Mouse (Mus musculus): ENCODE measurements around the gene Phf19.
A peak's percentile ranks its signal among the peaks of the same experiment; 100 is the strongest.

The Phf19 gene

GRCm38 (mm10) chr2:34913218-34914068 lies at the start of gene Phf19:
TSS of gene Phf19 (minus strand) at chr2:34914026.
- DNase-seq: peak in 1 of 2 experiments; percentile 40

DNA sequence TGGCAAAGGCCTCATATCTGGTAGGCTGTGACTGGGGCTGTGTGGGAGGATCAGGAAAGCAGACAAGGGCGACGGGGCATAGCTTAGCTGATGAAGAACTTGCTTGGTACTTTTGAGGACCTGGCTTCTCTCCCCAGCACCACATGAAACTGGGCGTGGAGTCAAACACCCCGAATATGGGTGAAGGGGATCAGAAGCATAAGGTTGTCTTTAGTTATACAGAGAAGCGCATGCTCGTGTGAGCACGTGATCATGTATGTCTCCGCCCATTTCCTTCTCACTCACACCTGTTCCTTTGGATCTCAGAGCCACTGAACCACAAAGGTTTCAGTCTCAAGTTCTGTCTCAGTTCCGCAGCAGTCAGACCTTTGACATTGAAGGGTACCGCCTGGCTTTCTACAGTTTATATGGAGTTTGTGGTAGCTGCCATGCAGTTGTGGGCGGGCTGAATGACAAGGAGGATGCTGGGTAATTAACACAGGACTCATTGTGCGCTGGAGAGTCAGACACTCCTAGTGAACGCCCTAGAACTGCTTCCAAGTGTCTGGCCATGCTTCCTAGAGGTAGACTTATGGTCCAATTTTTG lies 49.6 kb upstream of the Phf19 start:
- no peak for DNase-seq

DNA sequence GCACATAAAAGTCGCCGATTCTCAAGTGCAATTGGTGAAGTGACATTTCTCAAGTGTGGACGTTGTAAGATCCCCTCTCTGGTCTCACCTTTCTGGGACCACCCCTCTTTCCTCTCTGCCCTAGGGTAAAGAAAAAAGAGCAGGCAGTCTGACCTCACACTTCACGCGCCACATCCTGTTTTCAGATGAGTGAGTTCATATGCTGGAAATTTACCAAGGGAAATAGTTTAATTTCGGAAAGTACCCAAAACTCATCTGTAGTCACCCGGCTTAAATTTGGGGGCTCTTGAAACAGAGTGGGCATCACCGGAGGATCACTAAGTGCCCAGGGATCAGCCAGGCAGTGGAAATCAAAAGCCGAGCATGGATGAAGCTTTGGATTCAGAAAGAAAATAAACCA lies 49.1 kb upstream of the Phf19 start:
- DNase-seq: no peak

GRCm38 (mm10) chr2:34962211-34962610 lies 48.4 kb upstream of the Phf19 start:
- DNase-seq: no peak

DNA sequence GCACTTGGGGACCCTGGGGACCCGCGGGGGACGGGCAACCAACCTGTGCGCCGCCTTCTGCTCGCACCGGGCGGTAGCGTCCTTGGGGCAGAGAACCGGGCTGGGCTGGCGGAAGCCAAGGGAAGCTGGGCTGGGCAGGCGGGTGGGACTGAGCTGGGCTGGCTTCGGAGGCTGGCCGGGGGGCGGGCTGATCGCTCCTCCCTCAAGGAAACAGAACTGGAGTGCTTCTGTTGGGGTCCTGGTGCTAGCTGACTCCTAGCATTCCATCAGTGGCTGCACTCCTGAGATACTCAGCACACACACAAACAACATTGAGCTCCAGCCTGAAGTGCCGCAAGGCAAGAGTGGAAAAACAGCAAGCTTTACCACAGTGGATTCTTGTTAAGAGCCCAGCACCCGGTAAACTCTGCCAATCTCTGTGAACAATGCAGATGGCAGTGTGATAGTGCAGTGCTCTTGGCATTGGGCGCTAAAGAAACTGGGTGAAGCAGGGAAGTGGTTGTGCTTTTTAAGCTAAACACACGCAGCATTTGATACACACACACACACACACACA lies 47.7 kb upstream of the Phf19 start, which contains the start of gene Traf1:
Gene Traf1 (minus strand): TSS at position 292 of the 556 bp plus-strand sequence.
- DNase-seq: no peak

DNA sequence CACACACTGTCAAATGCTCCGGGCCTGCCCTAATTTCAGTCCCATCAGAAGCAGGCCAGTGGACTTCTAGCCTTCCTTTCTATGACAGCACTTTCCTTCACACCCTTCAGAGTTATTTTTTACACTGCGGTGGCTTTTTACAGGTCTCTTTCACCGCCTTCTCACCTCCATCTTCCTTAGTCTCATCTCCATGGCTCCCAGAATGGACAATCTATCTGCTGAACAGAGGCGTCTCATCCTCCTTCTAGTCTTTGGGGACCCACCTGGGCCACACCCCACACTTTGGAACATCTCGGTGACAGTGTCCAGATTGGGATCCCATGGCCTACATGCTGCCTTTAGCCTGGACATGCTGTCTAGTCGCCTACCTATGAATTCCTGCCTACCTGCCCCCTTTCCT lies 47.1 kb upstream of the Phf19 start:
- DNase-seq: no peak

DNA sequence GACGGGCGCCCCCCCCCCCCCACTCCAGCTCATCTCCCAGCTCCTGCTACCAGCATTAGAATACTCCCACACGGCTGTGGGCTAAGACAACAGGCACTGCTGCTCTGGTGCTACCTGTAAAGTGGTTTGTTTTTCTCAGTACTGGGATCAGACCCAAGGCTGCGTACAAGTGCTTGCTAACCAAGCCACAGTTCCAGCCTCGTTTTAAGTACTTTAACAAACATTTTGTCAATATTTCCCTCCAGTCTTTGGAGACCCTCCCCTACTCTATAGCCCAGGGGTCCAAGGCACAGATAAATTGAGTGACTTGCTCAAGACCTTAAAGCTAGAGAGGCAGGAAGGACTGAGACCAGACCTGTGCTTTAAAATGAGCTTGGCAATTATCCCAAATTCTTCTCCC lies 46.6 kb upstream of the Phf19 start:
- DNase-seq: no peak

DNA sequence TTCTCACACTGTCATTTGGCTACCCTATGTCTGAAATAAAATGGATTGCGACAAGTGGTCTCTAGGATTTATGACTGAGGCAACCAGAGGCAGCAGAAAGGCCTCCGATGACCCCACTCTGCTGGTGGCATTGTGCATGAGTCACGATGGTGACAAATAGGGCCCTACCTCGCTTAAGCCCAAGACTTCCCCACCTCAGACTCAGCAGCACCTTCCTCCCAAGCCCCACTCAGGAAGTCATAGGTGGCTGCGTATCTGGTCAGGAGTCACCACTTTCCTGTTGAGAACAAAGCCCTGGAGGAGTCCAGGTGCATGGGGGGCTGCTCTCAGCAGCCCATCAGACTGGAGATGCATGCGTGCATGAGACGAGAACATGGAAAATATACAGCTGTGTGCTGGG lies 44.8 kb upstream of the Phf19 start:
- DNase-seq: no peak

DNA sequence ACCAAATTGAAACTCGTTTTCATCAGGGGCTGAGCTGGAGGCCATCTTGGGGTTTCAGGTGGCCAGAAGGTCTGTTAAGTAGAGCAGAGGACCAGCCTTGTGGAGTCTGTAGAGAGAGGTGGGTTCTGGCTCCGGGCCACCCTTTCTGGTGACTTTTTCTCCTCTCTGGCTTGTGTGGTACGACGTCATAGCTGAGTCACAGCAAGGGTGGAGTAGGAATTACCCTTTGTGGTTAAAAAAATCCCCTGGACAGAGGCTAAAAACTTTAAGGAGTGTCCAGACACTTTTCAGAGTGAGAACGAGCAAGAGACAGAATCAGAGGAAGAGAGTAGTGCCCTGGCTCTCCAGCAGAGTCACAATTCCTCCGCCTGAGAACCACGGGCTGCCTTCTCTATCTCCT lies 44.2 kb upstream of the Phf19 start:
- no peak for DNase-seq

- DNase-seq: no peak
These were observed 43.6 kb upstream of the Phf19 start for GRCm38 (mm10) chr2:34957405-34957804.

- no peak for DNase-seq
These were observed 43.1 kb upstream of the Phf19 start for GRCm38 (mm10) chr2:34956941-34957340.

DNA sequence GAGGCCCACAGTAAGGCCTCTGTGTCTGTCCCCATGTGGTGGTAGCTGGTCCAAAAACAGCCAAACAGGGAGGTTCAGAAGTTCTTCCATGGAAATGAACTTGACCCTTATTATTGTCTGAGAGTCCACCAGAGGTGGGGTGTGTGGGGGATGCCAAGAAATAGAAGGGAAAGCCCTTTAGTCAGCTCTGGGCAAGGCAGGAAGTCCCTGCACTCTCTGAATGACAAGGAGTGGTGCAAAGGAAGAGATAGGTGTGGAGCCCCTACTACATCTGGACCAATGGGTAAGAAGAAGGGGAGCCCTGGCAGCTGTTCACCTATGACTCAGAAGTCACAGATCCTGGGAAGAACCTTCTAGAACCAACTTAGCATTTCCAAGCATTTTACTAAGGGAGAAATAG lies 40.5 kb upstream of the Phf19 start:
- no peak for DNase-seq

DNA sequence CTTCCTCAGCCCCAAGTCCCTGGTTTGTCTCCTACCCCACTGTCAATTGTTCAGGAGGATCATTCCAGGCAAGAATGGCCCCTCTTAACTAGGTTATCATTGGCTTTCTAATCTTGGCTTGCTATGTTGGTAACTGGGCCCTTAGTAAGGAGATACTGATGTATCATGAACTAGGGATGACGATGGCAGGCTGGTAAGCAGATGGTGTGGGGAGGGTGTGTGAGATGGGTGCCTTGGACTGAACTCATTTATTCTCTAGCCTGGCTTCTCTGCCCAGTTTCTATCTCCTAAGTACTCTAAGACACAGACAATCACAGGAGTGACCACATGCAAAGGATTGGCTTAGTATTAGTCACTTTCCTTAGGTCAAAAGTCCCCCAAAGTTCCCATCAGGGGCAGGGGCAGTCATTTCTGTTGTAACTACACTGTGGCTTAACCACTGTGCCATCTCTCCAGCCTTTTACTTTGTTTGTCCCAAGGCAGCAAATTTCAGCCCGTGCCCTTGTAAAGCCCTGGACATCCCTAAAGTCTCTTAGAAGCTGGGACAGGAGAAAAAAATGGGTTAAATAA lies 39.8 kb upstream of the Phf19 start:
- no peak for DNase-seq

DNA sequence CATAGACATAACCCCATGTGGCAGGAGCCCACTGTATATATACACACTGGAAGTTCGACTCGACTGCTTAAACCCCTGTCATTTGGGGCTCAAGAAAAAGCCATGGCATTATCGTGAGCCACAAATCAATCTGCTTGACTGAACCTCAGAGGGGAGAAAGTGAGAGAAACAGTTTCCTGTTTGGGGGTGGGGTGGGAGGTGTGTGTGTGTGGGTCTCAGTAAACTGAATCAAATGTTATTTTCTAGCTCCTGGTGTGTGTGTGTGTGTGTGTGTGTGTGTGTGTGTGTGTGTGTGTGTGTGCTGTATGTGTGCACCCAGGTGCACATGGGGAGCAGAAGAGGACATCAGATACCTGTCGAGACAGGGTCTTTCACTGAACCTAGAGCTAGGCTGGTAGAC lies 39.2 kb upstream of the Phf19 start:
- no peak for DNase-seq

- no peak for DNase-seq
These were observed 37.6 kb upstream of the Phf19 start for GRCm38 (mm10) chr2:34951469-34951868.

- no peak for DNase-seq
These were observed 34.8 kb upstream of the Phf19 start for GRCm38 (mm10) chr2:34948622-34949021.

DNA sequence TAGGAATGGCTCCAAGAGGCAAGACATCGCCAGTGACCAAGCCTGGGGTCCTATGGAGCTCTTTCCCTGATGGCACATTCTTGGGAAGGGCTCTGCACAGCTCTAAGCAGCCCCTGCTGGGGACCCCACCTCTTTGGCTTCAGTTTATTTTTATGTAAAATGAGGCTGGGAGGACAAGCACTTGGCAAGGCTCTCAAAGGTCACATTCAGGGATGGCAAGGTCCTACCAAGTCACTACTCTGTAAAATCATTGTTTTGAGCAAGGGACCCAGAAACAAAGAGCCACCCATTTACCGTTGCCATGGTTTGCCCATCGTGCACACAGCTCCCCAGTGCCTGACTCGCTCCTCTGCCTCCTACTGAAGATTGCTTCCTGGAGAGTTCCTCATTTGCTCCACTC lies 32.2 kb upstream of the Phf19 start:
- DNase-seq: no peak

DNA sequence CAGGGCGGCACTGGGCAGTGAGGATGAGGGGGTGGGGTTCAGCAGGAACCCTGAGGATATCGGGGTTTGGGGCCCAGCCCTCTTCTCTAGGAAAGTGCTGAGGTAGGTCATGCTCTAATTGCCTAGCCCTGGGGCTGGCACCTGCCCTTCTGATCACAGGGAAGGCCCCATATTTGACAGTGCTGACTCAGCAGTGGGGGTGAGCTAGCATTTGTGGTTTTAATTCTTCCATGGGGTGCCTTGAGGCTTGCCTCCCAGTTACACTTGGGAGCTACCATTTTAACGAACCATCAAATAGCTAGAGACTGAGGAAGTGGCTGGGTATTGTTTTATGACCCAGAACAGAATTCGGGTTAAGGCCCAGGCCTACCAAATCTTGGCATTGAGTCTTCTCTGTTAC lies 31.8 kb upstream of the Phf19 start:
- DNase-seq: no peak

DNA sequence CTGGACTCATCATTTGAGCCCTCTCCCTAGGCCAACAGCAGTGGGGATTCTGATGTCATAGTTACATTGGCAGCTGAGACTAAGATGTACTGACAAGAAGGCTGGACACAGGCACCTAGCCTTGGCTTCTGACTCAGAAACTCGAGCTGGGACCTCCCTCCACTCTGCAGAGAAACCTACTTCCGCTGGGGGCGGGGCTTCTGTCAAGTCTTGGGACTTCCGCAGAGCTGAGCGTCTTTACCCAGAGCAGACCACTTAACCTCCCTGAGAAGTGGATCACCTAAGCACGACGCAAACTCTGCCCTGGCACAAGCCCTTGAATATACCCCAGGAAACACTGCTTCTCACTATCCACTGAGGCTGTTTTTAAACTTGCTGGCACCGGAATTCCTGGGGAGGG lies 30.9 kb upstream of the Phf19 start:
- no peak for DNase-seq

DNA sequence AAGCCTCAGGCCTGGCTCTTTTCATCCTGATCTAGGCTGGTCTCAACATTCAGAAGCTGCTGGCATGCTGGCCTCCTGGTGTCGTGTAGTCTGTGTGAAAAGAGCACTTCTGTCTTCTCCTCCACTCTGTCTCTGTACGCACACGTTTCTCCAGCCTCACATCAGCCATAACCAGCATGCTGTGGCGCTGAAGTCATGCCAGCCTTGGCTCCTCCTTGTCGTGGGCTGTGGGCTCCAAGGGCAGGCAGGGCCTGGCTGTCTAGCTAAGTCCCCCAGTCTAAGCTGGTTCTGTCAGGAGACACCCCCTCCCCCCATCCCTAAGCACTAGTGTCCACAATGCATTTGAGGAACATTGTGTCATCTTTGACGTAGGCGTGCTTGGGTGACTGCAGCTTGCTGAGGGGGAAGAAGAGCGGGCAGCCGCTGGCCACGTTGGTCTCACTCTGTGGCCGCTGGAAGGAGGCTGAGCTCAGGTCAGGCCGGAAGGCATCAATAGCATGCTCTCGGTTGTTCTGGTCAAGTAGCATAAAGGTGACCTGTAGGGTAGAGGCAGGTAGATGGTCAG lies 29.8 kb upstream of the Phf19 start:
- peak in 1 of 2 experiments; percentile 42 for DNase-seq

DNA sequence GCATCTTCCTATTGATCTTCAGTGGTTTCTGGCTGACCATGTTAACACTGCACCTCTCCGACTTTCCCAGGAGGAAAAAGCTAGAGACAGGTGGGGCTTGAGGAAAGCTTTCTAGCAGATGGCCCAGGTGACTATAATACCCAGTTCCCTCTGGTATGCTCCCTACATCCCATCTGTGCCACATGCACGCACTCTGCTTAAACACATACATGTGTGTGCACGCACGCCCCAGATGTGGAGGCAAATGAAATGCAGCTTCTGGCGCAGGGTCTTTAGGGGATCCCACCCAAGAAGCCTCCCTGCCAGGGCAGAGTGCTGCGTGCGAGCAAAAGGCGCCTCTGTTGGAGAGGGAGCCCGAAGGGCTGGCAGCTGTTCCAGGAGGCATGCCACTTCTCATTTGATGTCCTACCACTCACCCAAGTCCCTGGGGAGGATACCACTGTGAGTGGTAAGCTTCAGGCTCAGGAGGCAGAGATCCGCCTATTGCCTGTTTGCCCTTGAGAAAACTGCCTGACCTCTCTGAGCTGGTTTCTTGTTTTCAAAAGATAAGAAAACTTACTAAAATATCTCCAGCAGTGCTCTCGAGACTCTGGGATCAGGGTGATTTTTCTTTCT lies 27.3 kb upstream of the Phf19 start:
- no peak for DNase-seq

DNA sequence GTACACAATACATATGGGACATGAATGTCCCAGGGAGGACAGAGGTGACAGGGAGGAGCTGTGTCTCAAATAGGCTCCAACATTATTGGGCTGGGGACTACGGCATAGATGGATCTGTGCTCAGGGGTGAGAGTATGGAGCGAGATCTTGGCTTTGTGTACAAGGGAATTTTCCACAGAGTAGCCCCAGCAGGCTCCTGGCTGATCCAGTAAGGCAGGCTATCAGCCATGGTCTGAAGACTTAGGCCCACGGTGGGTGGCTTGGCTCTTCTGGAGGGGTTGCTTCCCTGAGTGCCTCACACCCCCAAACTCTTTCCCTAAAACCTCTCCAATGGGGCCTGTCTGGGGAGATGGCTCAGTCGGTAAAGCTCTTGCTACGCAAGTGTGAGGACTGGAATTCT lies 26.4 kb upstream of the Phf19 start:
- DNase-seq: peak; percentile 64 to 71
